Mouse (Mus musculus): ENCODE results near the gene Tapbp. TPM values are rescaled to one million over a fixed set of nuclear protein-coding genes. Genes with fewer than 3 reads are reported as not detected.
"Not testable (repeated sequence)": the region's sequence is repeated elsewhere in the genome, so short reads cannot be mapped to it uniquely, and the experiment has no call there.

The Tapbp gene
- polyA plus RNA-seq, 1 experiment from 2014 or later = 16.6 TPM

- WGBS = under 1% methylated on average over 49 of the region's 49 CpGs
- Histone ChIP-seq H3K4me3 (ENCODE audit: low read depth, low read length) (peak within 1 kb of the TSS; percentile 59), H3K27ac (ENCODE audit: low read depth, low read length) (peak within 1 kb of the TSS; percentile 67)
Observed at GRCm38 (mm10) chr17:33890533-33891059, 25.1 kb upstream of the Tapbp start, which contains the start of gene Kifc1. Kifc1 (minus strand) TSS chr17:33890661.

DNA sequence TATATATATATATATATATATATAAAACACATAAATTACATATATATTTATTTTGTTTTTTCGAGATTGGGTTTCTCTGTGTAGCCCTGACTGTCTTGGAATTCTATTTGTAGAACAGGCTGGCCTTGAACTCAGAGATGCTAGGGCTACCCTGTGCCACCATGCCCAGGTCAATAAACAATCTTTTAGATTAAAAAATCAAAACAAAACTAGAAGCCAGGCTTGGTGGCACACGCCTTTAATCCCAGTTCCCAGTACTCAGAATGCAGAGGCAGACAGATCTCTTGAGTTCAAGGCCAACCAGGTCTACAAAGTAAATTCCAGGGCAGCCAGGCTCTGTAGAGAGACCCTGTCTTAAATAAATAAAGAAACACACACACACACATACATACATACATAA is 24.3 kb upstream of the Tapbp start:
- ATAC-seq (ENCODE audit: low FRiP score) (no peak), DNase-seq (ENCODE audit: low spot score) (no peak)
- no peak overlapping the region for H3K9ac ChIP-seq (ENCODE audit: low read depth, low read length)
- H3K36me3 ChIP-seq (ENCODE audit: control insufficient read depth, insufficient read depth, low read length) = no peaks in the 10 kb centered on the region
- H3K4me1 ChIP-seq (replicated peaks; ENCODE audit: control insufficient read depth, insufficient read depth, low read length) = no peaks in the 10 kb centered on the region
- no peak overlapping the region for H3K4me2 ChIP-seq (replicated peaks; ENCODE audit: low read depth, low read length)
- WGBS = 80% methylated on average over 2 of the region's 2 CpGs
- H3K9me3 ChIP-seq (ENCODE audit: control insufficient read depth, low read length) = no peaks in the 10 kb centered on the region
- no peak overlapping the region for H3K4me3 ChIP-seq (ENCODE audit: low read depth, low read length)
- H3K27ac ChIP-seq (ENCODE audit: low read depth, low read length) = no peak overlapping the region
- no peaks in the 10 kb centered on the region for H3K27me3 ChIP-seq (ENCODE audit: control insufficient read depth, insufficient read depth, low read length)

More at GRCm38 (mm10) chr17:33890533-33891059, 25.1 kb upstream of the Tapbp start, which contains the start of gene Kifc1:
- Histone ChIP-seq H3K4me1 (replicated peaks; ENCODE audit: control insufficient read depth, insufficient read depth, low read length) (no peaks in the 10 kb centered on the region), H3K36me3 (ENCODE audit: control insufficient read depth, insufficient read depth, low read length) (no peaks in the 10 kb centered on the region), H3K9ac (ENCODE audit: low read depth, low read length) (peak within 1 kb of the TSS; percentile 62), H3K27me3 (ENCODE audit: control insufficient read depth, insufficient read depth, low read length) (no peaks in the 10 kb centered on the region), H3K9me3 (ENCODE audit: control insufficient read depth, low read length) (no peaks in the 10 kb centered on the region), H3K4me2 (replicated peaks; ENCODE audit: low read depth, low read length) (peak within 1 kb of the TSS; percentile 55)
- DNase-seq (ENCODE audit: low spot score) = peak; percentile 99
- ATAC-seq (ENCODE audit: low FRiP score) = peak; percentile 98

- ATAC-seq (ENCODE audit: low FRiP score); H3K9me3 ChIP-seq (ENCODE audit: control insufficient read depth, low read length); H3K27ac ChIP-seq (ENCODE audit: low read depth, low read length); H3K9ac ChIP-seq (ENCODE audit: low read depth, low read length); H3K4me1 ChIP-seq (replicated peaks; ENCODE audit: control insufficient read depth, insufficient read depth, low read length); H3K4me2 ChIP-seq (replicated peaks; ENCODE audit: low read depth, low read length); H3K27me3 ChIP-seq (ENCODE audit: control insufficient read depth, insufficient read depth, low read length); H3K4me3 ChIP-seq (ENCODE audit: low read depth, low read length); DNase-seq (ENCODE audit: low spot score); H3K36me3 ChIP-seq (ENCODE audit: control insufficient read depth, insufficient read depth, low read length): not testable (repeated sequence)
- 66% methylated on average over 6 of the region's 6 CpGs for WGBS
Observed at GRCm38 (mm10) chr17:33891892-33892291, 23.8 kb upstream of the Tapbp start.

- no peak overlapping the region for H3K9ac ChIP-seq (ENCODE audit: low read depth, low read length)
- no peak overlapping the region for H3K27ac ChIP-seq (ENCODE audit: low read depth, low read length)
- ATAC-seq (ENCODE audit: low FRiP score) (no peak), DNase-seq (ENCODE audit: low spot score) (no peak)
- no peaks in the 10 kb centered on the region for H3K9me3 ChIP-seq (ENCODE audit: control insufficient read depth, low read length)
- no peak overlapping the region for H3K4me2 ChIP-seq (replicated peaks; ENCODE audit: low read depth, low read length)
- no peaks in the 10 kb centered on the region for H3K4me1 ChIP-seq (replicated peaks; ENCODE audit: control insufficient read depth, insufficient read depth, low read length)
- no peaks in the 10 kb centered on the region for H3K36me3 ChIP-seq (ENCODE audit: control insufficient read depth, insufficient read depth, low read length)
- WGBS = 24% methylated on average over 7 of the region's 7 CpGs
- no peak overlapping the region for H3K4me3 ChIP-seq (ENCODE audit: low read depth, low read length)
- no peaks in the 10 kb centered on the region for H3K27me3 ChIP-seq (ENCODE audit: control insufficient read depth, insufficient read depth, low read length)
Observed at GRCm38 (mm10) chr17:33892429-33892828, 23.3 kb upstream of the Tapbp start.

GRCm38 (mm10) chr17:33893011-33893410 is 22.7 kb upstream of the Tapbp start:
- H3K9me3 ChIP-seq (ENCODE audit: control insufficient read depth, low read length); H3K4me3 ChIP-seq (ENCODE audit: low read depth, low read length); H3K4me2 ChIP-seq (replicated peaks; ENCODE audit: low read depth, low read length): not testable (repeated sequence)

DNA sequence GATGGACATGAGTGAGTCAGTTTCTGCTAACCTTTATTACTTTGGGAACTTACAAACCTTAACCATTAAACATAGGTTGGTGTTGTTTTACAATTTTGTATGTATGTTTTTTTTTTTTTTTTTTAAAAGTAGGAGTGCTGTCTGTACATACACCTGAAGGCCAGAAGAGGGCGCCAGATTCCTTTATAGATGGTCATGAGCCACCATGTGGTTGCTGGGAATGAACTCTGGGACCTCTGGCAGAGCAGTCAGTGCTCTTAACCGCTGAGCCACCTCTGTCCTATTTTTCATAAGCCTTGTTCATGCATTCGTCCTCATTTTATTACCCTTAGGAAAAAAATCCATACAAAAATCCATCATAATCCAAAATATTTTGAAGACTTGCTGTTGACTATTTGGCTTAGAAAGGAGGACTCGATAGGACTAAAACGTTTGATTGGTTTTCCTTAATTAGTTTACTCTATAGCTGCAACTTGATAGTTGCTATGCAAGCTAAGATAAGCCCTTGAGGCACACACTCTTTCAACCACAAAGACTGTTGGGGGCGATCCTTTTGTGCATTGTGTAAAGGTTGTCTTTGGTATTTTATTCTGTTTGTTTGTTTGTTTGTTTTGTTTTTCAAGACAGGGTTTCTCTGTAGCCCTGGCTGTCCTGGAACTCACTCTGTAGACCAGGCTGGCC is 18.4 kb upstream of the Tapbp start:
- no peaks in the 10 kb centered on the region for H3K27me3 ChIP-seq (ENCODE audit: control insufficient read depth, insufficient read depth, low read length)
- H3K27ac ChIP-seq (ENCODE audit: low read depth, low read length) = no peak overlapping the region
- no peaks in the 10 kb centered on the region for H3K9me3 ChIP-seq (ENCODE audit: control insufficient read depth, low read length)
- no peaks in the 10 kb centered on the region for H3K36me3 ChIP-seq (ENCODE audit: control insufficient read depth, insufficient read depth, low read length)
- DNase-seq (ENCODE audit: low spot score) (peak; percentile 78), ATAC-seq (ENCODE audit: low FRiP score) (no peak)
- H3K9ac ChIP-seq (ENCODE audit: low read depth, low read length) = no peak overlapping the region
- 43% methylated on average over 6 of the region's 6 CpGs for WGBS
- H3K4me1 ChIP-seq (replicated peaks; ENCODE audit: control insufficient read depth, insufficient read depth, low read length) = no peaks in the 10 kb centered on the region
- H3K4me2 ChIP-seq (replicated peaks; ENCODE audit: low read depth, low read length) = no peak overlapping the region
- no peak overlapping the region for H3K4me3 ChIP-seq (ENCODE audit: low read depth, low read length)

More at GRCm38 (mm10) chr17:33893011-33893410, 22.7 kb upstream of the Tapbp start:
- not testable (repeated sequence) for DNase-seq (ENCODE audit: low spot score); H3K27me3 ChIP-seq (ENCODE audit: control insufficient read depth, insufficient read depth, low read length); H3K9ac ChIP-seq (ENCODE audit: low read depth, low read length); ATAC-seq (ENCODE audit: low FRiP score); H3K27ac ChIP-seq (ENCODE audit: low read depth, low read length); H3K4me1 ChIP-seq (replicated peaks; ENCODE audit: control insufficient read depth, insufficient read depth, low read length); H3K36me3 ChIP-seq (ENCODE audit: control insufficient read depth, insufficient read depth, low read length)
- WGBS = 72% methylated on average over 4 of the region's 4 CpGs

DNA sequence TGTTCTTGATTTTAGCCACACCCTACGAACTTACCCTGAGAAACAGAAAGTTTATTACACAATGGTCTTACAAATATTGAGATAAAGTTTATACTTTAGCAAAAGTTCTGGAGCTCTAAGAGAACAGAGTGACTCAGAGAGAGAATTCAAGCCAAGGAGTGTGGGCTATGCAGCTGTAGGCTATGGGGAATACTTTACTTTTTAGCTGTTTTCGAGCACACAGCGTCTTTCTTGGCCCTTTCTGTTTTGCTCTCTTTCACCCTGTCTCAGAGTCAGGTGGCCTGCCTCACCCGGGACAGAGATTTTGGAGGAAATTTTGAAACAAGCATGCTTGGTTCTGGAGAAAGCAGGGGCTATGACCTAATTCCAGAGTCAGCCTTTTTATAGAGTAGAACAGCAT is 17.5 kb upstream of the Tapbp start:
- not testable (repeated sequence) for H3K27ac ChIP-seq (ENCODE audit: low read depth, low read length); H3K4me1 ChIP-seq (replicated peaks; ENCODE audit: control insufficient read depth, insufficient read depth, low read length); H3K4me3 ChIP-seq (ENCODE audit: low read depth, low read length); DNase-seq (ENCODE audit: low spot score); H3K27me3 ChIP-seq (ENCODE audit: control insufficient read depth, insufficient read depth, low read length); H3K9ac ChIP-seq (ENCODE audit: low read depth, low read length); H3K36me3 ChIP-seq (ENCODE audit: control insufficient read depth, insufficient read depth, low read length); H3K9me3 ChIP-seq (ENCODE audit: control insufficient read depth, low read length); H3K4me2 ChIP-seq (replicated peaks; ENCODE audit: low read depth, low read length); ATAC-seq (ENCODE audit: low FRiP score)
- WGBS = 91% methylated on average over 4 of the region's 4 CpGs

DNA sequence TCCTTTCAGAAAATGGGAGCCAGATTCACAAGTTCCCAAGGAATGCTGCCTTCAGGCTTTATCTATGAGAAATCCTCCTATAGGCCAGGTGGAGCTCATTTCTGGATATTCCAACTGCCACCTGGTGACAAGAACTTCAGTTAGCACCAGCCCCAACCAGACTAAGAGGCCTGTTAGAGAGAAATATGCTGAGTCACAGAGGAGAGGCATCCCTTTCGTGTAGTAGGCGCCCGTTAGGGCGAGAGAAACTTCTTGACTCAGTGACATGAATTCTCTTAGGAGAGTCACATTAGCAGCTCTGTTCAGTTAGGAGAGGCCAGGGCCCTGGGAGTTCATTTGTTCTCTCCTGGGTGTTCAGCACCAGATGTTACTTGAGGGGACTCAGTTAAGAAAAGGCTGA is 16.1 kb upstream of the Tapbp start:
- no peaks in the 10 kb centered on the region for H3K4me1 ChIP-seq (replicated peaks; ENCODE audit: control insufficient read depth, insufficient read depth, low read length)
- no peak overlapping the region for H3K27ac ChIP-seq (ENCODE audit: low read depth, low read length)
- no peaks in the 10 kb centered on the region for H3K9me3 ChIP-seq (ENCODE audit: control insufficient read depth, low read length)
- H3K4me3 ChIP-seq (ENCODE audit: low read depth, low read length) = no peak overlapping the region
- WGBS = 84% methylated on average over 4 of the region's 4 CpGs
- no peak overlapping the region for H3K9ac ChIP-seq (ENCODE audit: low read depth, low read length)
- ATAC-seq (ENCODE audit: low FRiP score) (no peak), DNase-seq (ENCODE audit: low spot score) (no peak)
- no peaks in the 10 kb centered on the region for H3K27me3 ChIP-seq (ENCODE audit: control insufficient read depth, insufficient read depth, low read length)
- no peaks in the 10 kb centered on the region for H3K36me3 ChIP-seq (ENCODE audit: control insufficient read depth, insufficient read depth, low read length)
- H3K4me2 ChIP-seq (replicated peaks; ENCODE audit: low read depth, low read length) = no peak overlapping the region

Data from hindbrain, embryonic 11.5 days (tissue).